Mouse (Mus musculus): ENCODE results near the gene Zfp472.
"Not testable (repeated sequence)": the region's sequence is repeated elsewhere in the genome, so short reads cannot be mapped to it uniquely, and the experiment has no call there.

Gene Zfp472

GRCm38 (mm10) chr17:33008337-33008736 is 42.7 kb downstream of the Zfp472 start:
- no peak for DNase-seq (ENCODE audit: low spot score in 2 of 2)

DNA sequence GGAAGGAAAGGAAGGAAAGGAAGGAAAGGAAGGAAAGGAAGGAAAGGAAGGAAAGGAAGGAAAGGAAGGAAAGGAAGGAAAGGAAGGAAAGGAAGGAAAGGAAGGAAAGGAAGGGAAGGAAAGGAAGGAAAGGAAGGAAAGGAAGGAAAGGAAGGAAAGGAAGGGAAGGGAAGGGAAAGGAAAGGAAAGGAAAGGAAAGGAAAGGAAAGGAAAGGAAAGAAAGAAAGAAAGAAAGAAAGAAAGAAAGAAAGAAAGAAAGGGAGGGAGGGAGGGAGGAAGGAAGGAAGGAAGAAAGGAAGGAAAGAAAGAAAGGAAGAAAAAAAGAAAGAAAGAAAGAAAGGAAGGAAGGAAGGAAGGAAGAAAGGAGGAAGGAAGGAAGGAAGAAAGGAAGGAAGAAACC is 54.8 kb downstream of the Zfp472 start:
- DNase-seq (ENCODE audit: low spot score in 2 of 2) = not testable (repeated sequence)

Data from urinary bladder, postnatal 36 days (tissue).